ENCODE assay signal across 19 mouse cellular contexts in genomic region chr10:116577181-116577580, GRCm38 (mm10). TPM values are rescaled to one million over a fixed set of nuclear protein-coding genes. Genes with fewer than 3 reads are reported as not detected.
DNase-seq lines count a peak whose midpoint lies in the region; TF ChIP-seq lines count a peak whose summit lies in the region.
"Had no signal": no experiment of that assay in that cellular context is flagged by ENCODE, and none has a peak within 500 bp of the region (broad histone marks: within the 10 kb centered on the region; RNA-seq: fewer than 3 reads in every experiment).

No protein-coding gene starts in this region.

- no peak overlapping the region for H3K27ac ChIP-seq in layer of hippocampus, adult 2 months
- H3K27ac ChIP-seq: embryonic facial prominence, embryonic 15.5 days; liver, embryonic 15.5 days; midbrain, embryonic 10.5 days had no signal

- no peak for DNase-seq in layer of hippocampus, adult 2 months (ENCODE audit: low spot score in 2 of 2)
- no peak for DNase-seq in layer of hippocampus, adult 9-11 months
- peak; percentile 54 for DNase-seq in A20 (ENCODE audit: low read depth, low spot score)
- peak; percentile 48 for DNase-seq in induced T-regulatory cell, adult 2 months (ENCODE audit: low read depth)
- DNase-seq in neural tube, embryonic 10.5 days (ENCODE audit: extremely low spot score, low spot score): no peak
- no peak for DNase-seq in lung, postnatal 14 days
- DNase-seq: cerebellum, adult 11 months; cerebellum, postnatal 14 days; embryo, embryonic 11 days; gastrocnemius, postnatal 36 days; kidney, adult 9 months; lung, postnatal 4 days; thymus, adult 2 months had no signal

- H3K4me1 ChIP-seq in E14TG2a.4 (replicated peaks; ENCODE audit: low read depth, low read length): peaks cover 56% of the 10 kb centered on the region

- no peak overlapping the region for H3K4me3 ChIP-seq in layer of hippocampus, adult 2 months
- no peak overlapping the region for H3K4me3 ChIP-seq in E14TG2a.4 (replicated peaks; ENCODE audit: low read length)
- H3K4me3 ChIP-seq: embryonic facial prominence, embryonic 15.5 days; heart, embryonic 12.5 days; liver, embryonic 15.5 days; midbrain, embryonic 10.5 days; myocyte had no signal

- H3K36me3 ChIP-seq in E14TG2a.4 (ENCODE audit: insufficient read depth, low read length): peaks cover 5% of the 10 kb centered on the region; the same call in 1 of the 2 replicates
- H3K36me3 ChIP-seq: embryonic facial prominence, embryonic 15.5 days; heart, embryonic 12.5 days; liver, embryonic 15.5 days had no signal

- no peaks in the 10 kb centered on the region for H3K9me3 ChIP-seq in E14TG2a.4 (ENCODE audit: low read length)
- H3K9me3 ChIP-seq: embryonic facial prominence, embryonic 15.5 days; heart, embryonic 12.5 days; liver, embryonic 15.5 days; midbrain, embryonic 10.5 days had no signal

- peak; percentile 44 for TF ChIP-seq CTCF in layer of hippocampus, adult 2 months (conservative IDR thresholded peaks at IDR 0.05)
- 0 out of 2 replicates have a peak, but pooled peaks have one; percentile 16 for TF ChIP-seq CTCF in E14TG2a.4 (conservative IDR thresholded peaks at IDR 0.05; ENCODE audit: low read length)

- no peaks in the 10 kb centered on the region for H3K27me3 ChIP-seq in E14TG2a.4 (ENCODE audit: insufficient read depth, low read length)
- H3K27me3 ChIP-seq: embryonic facial prominence, embryonic 15.5 days; heart, embryonic 12.5 days; liver, embryonic 15.5 days had no signal

RNA-seq across cellular contexts. Expression of gene Cnot2, which starts 4.1 kb away (rescaled TPM):
- total RNA-seq in layer of hippocampus, adult 2 months (2021): 10 to 100 TPM; 87.5 to 92.5 TPM

Comparison
In these comparisons a context has a peak if more than half of its experiments do, and no peak if none do; other contexts are left out.
1. DNase-seq: peak in A20 (single experiment) and induced T-regulatory cell, adult 2 months (single experiment); none in layer of hippocampus, adult 2 months (0 of 2), layer of hippocampus, adult 9-11 months (single experiment), neural tube, embryonic 10.5 days (single experiment) and lung, postnatal 14 days (single experiment).